Mouse (Mus musculus) cerebellum, adult 2 months (tissue): ENCODE results near the gene Stpg1. TPM values are rescaled to one million over a fixed set of nuclear protein-coding genes. Genes with fewer than 3 reads are reported as not detected.

Source experiments
- DNase-seq, 2 experiments: peaks; one replicate each; pipeline ENCODE4 v3.0.0; 2021
- H3K27ac ChIP-seq: fragments of 200-500 bp; 2 replicates; pipeline ENCODE4 v1.5.1; 2012; ENCODE audit warnings: low read length, control low read depth, inconsistent platforms; ENCODE audit not compliant: insufficient read depth
- H3K27me3 ChIP-seq: fragments of 200-500 bp; 2 replicates; pipeline ENCODE4 v1.6.1; 2012; ENCODE audit warnings: inconsistent platforms, mild to moderate bottlenecking, low read length, moderate library complexity; ENCODE audit not compliant: control insufficient read depth, insufficient read depth
- H3K4me1 ChIP-seq: fragments of 200-500 bp; 2 replicates; pipeline ENCODE4 v1.6.1; 2011; ENCODE audit warnings: low read length; ENCODE audit not compliant: control insufficient read depth, insufficient read depth
- H3K4me3 ChIP-seq: fragments of 200-500 bp; replicated peaks from 2 replicates; pipeline ENCODE3; 2011; ENCODE audit warnings: mild to moderate bottlenecking, low read depth, low read length, control low read depth; ENCODE audit not compliant: insufficient read depth
- CTCF ChIP-seq: fragments of 200-500 bp; IDR thresholded peaks from 2 replicates; pipeline ENCODE4 v1.5.1; 2011; ENCODE audit warnings: low read depth, mild to moderate bottlenecking, control low read depth, low read length, moderate library complexity, borderline replicate concordance; ENCODE audit not compliant: insufficient read depth
- POLR2A ChIP-seq: fragments of 200-500 bp; IDR thresholded peaks from 2 replicates; pipeline ENCODE4 v1.6.1; 2011; ENCODE audit warnings: low read length, control low read depth, borderline replicate concordance; ENCODE audit not compliant: insufficient read depth
- WGBS: fragments of 180-500 bp; shearing (Covaris S2); methylation state at CpG from one replicate; pipeline ENCODE4 v1.1.7; 2018; 5-methylcytosine and 5-hydroxymethylcytosine counted together
- polyA plus RNA-seq: library from polyadenylated mRNA; depleted of rRNA; stranded (reverse); fragments of >200 nt; gene quantifications from 2 replicates; pipeline ENCODE4 v1.2.3, GENCODE M21; 2012

Stpg1 gene
- polyA plus RNA-seq, 1 experiment: 0.72 TPM

DNA sequence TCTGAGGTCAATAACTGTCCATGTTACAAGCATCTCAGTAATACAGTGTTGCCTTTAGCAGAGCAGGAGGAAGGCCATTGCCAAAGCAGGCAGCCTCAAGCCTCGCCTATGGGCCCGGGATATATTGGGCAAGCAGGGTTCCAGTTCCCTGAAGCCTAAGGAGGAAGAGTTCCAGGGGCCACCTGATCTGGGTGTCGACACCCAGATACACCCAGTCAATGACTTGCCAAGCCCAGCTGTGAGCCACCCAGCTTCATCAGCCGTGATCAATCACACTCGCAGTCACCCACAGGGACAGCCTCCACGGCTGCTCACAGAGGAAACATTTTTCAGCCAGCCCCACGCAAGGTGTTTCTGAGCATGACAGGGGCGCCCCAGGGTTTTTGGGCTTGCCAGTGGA is 72.9 kb downstream of the Stpg1 start:
- TF ChIP-seq CTCF: no peak
- no peak for TF ChIP-seq POLR2A
- 36% methylated on average over 8 of the region's 8 CpGs for WGBS
- Histone ChIP-seq H3K4me1 (no peaks in the 10 kb centered on the region), H3K27me3 (peaks cover 1% of the 10 kb centered on the region; the same call in 1 of the 2 replicates), H3K4me3 (no peak overlapping the region), H3K27ac (no peak overlapping the region)
- no peak for DNase-seq

DNA sequence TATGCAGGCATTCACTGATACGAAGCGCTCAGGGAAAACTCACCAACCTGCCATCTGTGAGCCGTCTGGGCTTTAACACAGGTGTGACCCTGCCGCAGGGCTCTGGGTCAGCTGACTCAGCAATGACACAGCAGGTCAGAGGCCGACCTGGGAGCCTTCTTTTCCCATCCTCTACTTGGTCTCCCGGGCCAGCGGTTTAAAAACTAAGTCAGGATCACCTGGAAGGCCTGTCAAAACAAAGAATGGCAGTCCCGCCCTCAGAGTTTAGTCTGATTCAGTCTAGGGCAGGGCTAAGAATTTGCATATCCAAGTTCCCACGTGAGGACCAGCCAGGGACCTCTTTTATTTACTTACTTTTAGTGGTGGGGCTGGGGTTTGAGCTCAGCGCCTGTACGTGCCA is 74.6 kb downstream of the Stpg1 start:
- Histone ChIP-seq H3K4me3 (no peak overlapping the region), H3K27ac (no peak overlapping the region), H3K27me3 (peaks cover 3% of the 10 kb centered on the region; the same call in 1 of the 2 replicates), H3K4me1 (peaks cover 3% of the 10 kb centered on the region; the same call in 1 of the 2 replicates)
- WGBS: 61% methylated on average over 11 of the region's 11 CpGs
- TF ChIP-seq CTCF (no peak), POLR2A (no peak)
- no peak for DNase-seq

DNA sequence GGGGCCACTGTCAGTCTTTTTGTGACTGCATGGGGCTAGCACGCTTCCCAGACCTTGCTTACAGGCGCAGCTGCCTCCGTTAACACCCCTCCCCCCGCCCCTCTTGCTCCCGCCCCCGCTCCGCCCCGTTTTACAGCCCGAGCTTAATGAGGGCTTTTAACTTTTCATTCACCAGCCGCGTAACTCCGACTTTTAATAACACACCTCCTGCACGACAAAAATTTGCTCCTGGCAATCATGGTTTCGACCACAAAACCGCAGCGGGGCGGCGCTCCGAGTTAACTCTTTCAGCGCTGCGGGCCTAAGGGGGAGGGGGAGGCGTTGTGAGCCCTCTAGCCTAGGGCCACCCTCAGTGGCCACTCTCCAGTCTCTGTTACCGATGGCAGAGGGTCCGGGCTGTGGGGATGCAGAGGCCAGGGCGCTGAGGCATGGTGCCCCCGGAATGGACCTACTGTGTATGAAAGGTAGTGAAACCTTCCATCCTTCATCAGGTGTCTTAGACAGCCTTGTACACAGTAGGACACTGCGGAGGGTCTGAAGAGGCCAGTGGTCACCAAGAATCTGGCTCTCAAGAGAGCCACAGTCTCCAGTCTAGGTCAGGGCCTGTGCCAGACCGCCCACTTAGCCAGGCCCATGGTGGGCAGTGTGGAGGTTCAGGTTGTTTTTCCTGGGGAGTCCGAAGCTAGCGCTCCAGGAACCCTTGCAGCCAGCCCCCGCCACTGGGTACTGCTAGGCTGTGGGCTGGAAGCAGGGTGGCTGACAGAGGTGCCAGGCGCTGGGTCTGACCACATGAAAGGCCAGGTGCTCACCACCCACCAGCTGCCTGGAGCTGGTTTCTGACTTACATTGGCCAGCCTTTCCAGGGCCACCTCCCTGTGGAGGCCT is 75.8 kb downstream of the Stpg1 start:
- TF ChIP-seq CTCF (no peak), POLR2A (no peak)
- peaks cover 3% of the 10 kb centered on the region; the same call in 1 of the 2 replicates for H3K27me3 ChIP-seq
- DNase-seq: no peak
- H3K4me3 ChIP-seq: no peak overlapping the region
- 18% methylated on average over 32 of the region's 32 CpGs for WGBS
- H3K27ac ChIP-seq: no peak overlapping the region
- H3K4me1 ChIP-seq: peaks cover 3% of the 10 kb centered on the region; the same call in 1 of the 2 replicates

DNA sequence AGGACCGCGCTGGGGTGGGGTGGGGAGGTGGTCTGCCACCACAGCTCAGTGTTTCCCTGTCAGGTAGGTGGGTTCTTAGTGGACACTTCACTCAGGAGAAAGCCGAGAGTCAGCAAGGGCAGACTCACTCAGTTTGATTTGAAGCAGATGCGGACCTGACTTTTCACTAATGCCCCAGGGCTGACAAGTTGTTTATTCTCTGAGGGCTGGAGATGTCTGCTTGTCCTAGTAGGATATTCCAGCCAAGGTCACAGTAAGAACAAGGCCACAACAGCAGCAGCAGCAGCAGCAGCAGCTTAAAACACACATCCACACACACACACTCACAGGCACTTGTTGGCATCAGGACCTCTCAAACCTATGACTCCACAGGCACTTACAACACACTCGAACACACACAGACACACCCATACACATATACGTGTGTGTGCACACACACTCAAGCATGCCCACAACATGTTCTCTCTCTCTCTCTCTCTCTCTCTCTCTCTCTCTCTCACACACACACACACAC is 76.5 kb downstream of the Stpg1 start:
- Histone ChIP-seq H3K4me1 (peaks cover 3% of the 10 kb centered on the region; the same call in 1 of the 2 replicates), H3K4me3 (no peak overlapping the region), H3K27ac (no peak overlapping the region), H3K27me3 (peaks cover 3% of the 10 kb centered on the region; the same call in 1 of the 2 replicates)
- DNase-seq: no peak
- 84% methylated on average over 6 of the region's 6 CpGs for WGBS
- no peak for TF ChIP-seq POLR2A
- no peak for TF ChIP-seq CTCF

DNA sequence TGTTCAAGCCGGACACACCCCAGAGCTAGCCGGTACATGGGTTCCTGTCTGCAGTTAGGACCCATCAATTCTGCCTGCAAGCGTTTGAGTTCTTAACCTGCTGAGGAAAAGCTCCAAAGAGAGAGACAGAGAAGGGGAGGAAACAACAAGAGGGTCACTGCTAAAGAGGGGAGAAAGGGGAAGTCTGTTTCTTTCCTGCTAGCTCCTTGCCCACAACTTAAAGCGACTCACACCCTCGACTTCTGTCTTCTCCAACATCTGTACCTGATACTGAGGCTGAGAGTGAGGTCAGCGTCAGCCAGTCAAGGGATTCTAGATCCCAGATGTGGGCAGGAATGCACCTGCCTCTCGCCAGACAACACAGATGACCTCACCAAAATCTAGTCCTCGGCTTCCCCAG is 77.7 kb downstream of the Stpg1 start:
- H3K4me1 ChIP-seq: peaks cover 3% of the 10 kb centered on the region; the same call in 1 of the 2 replicates
- no peak for DNase-seq

DNA sequence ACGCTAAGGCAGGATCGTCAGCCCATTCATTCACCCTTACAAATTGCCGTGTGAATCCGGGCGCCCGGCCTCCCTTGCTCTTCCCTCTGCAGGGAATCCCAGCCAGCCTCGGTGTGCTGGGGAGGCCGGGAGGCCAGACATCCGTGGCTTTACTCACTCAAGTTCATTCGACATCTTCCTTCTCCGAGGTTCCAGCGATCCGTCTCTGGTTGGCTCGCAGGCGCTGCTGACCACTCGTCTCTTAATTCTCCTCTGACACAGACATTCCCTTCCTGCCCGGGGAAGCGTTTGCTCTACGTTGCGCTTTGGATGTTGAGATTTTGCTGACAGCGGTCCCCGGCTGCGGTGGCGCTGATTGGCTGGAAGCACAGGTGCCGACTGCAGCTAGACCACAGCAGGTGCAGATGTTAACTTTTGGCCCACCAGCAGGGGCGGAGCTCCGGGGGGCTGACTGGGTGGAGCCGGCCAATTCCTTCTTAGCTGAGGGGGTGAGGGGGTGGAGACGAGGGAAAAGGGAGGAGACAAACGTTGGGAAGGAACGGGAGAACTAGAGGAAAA is 78.7 kb downstream of the Stpg1 start, which contains the start of gene Grhl3:
Grhl3 (minus strand) TSS at position 380 of the 558 bp plus-strand sequence.
- WGBS: under 1% methylated on average over 31 of the region's 31 CpGs
- H3K27me3 ChIP-seq: peaks cover 3% of the 10 kb centered on the region; the same call in 1 of the 2 replicates
- peak in 1 of 2 experiments; percentile 21 for DNase-seq
- no peak for TF ChIP-seq CTCF
- TF ChIP-seq POLR2A: no peak
- H3K27ac ChIP-seq: no peak within 1 kb of the TSS
- H3K4me1 ChIP-seq: peaks cover 3% of the 10 kb centered on the region; the same call in 1 of the 2 replicates
- H3K4me3 ChIP-seq: peak within 1 kb of the TSS; percentile 13

More for the DNA sequence above, 77.7 kb downstream of the Stpg1 start:
- 76% methylated on average over 8 of the region's 8 CpGs for WGBS
- Histone ChIP-seq H3K27ac (no peak overlapping the region), H3K4me3 (no peak overlapping the region), H3K27me3 (peaks cover 3% of the 10 kb centered on the region; the same call in 1 of the 2 replicates)
- TF ChIP-seq POLR2A: no peak
- no peak for TF ChIP-seq CTCF

DNA sequence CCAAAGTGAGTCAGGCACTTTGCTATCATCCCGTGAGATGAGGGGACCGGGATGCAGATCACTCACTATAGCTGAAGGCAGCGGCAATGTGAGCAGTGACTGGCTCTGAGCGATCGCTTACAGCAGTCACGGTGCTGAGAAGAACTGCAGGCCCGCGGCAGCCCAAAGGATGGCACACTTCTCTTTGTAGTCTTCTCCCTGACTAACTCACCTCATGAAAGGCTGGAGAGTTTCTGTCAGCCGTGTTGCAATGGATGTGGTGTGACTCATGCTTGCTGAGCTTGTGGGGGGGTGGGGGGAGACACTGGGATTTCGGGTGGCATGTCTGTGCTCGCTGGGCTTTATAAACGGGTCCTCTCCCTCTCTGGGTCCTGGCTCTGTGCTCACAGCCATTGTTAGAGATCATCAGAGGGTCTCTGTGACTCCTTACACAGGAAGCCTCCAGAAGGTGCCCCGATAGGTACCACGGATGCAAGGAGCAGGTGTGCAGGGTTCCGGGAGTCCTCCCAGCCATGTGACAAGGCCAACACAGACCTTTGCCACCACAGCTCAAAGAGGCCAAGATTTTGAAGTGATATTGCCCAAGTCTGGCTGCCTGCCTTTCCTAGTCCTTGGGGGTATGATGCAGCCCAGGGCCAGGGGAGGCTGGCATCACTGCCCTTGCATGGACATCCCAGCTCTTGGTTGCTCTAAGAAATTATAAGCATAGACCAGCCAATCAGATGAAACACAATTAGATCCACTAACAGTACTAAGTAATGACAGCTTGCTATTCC is 81.0 kb downstream of the Stpg1 start:
- WGBS: 74% methylated on average over 15 of the region's 15 CpGs
- Histone ChIP-seq H3K27ac (no peak overlapping the region), H3K27me3 (peaks cover 1% of the 10 kb centered on the region; the same call in 1 of the 2 replicates), H3K4me3 (no peak overlapping the region), H3K4me1 (peaks cover 3% of the 10 kb centered on the region; the same call in 1 of the 2 replicates)
- no peak for DNase-seq
- TF ChIP-seq POLR2A (no peak), CTCF (no peak)
